Mouse (Mus musculus) testis, postnatal 10 days (tissue): ENCODE results near the gene Camta1.
"Not testable (repeated sequence)": the region's sequence is repeated elsewhere in the genome, so short reads cannot be mapped to it uniquely, and the experiment has no call there.

ENCODE experiments used
- DNase-seq: peaks from one replicate; pipeline ENCODE4 v3.0.0; 2021; ENCODE audit warnings: low spot score

Gene Camta1

GRCm38 (mm10) chr4:150894718-150895501 is 966.8 kb downstream of the Camta1 start:
- no peak for DNase-seq

- no peak for DNase-seq
These were observed 970.4 kb downstream of the Camta1 start for GRCm38 (mm10) chr4:150891308-150891707.

GRCm38 (mm10) chr4:150889955-150890315 is 971.7 kb downstream of the Camta1 start:
- peak; percentile 68 for DNase-seq

- no peak for DNase-seq
These were observed 972.3 kb downstream of the Camta1 start for GRCm38 (mm10) chr4:150889273-150889954.

- no peak for DNase-seq
These were observed 973.2 kb downstream of the Camta1 start for GRCm38 (mm10) chr4:150888492-150888891.

GRCm38 (mm10) chr4:150887903-150888302 is 973.8 kb downstream of the Camta1 start:
- no peak for DNase-seq

- DNase-seq = no peak
These were observed 979.0 kb downstream of the Camta1 start for GRCm38 (mm10) chr4:150882632-150883031.

GRCm38 (mm10) chr4:150880364-150880763 is 981.3 kb downstream of the Camta1 start:
- DNase-seq = peak; percentile 43

GRCm38 (mm10) chr4:150879631-150880030 is 982.0 kb downstream of the Camta1 start:
- DNase-seq = no peak

GRCm38 (mm10) chr4:150875393-150875792 is 986.3 kb downstream of the Camta1 start:
- no peak for DNase-seq

- not testable (repeated sequence) for DNase-seq
These were observed 987.3 kb downstream of the Camta1 start for GRCm38 (mm10) chr4:150874416-150874815.

- DNase-seq = no peak
These were observed 989.0 kb downstream of the Camta1 start for GRCm38 (mm10) chr4:150872681-150873080.

- no peak for DNase-seq
These were observed 989.5 kb downstream of the Camta1 start for GRCm38 (mm10) chr4:150872139-150872651.

GRCm38 (mm10) chr4:150871392-150872138 is 990.1 kb downstream of the Camta1 start:
- DNase-seq = no peak

GRCm38 (mm10) chr4:150870963-150871391 is 990.7 kb downstream of the Camta1 start:
- DNase-seq = no peak

GRCm38 (mm10) chr4:150869276-150870197 is 992.1 kb downstream of the Camta1 start:
- peak; percentile 73 for DNase-seq

GRCm38 (mm10) chr4:150868859-150869258 is 992.8 kb downstream of the Camta1 start:
- no peak for DNase-seq

GRCm38 (mm10) chr4:150868161-150868560 is 993.5 kb downstream of the Camta1 start:
- DNase-seq = no peak
